Mouse (Mus musculus) liver, postnatal 0 days (tissue): ENCODE results near the gene Camp.

Experiments used
- CTCF ChIP-seq: sonication (generic); IDR thresholded peaks from 2 replicates; pipeline ENCODE4 v1.5.1; 2016; ENCODE audit warnings: antibody characterized with exemption, low read depth
- EP300 ChIP-seq: IDR thresholded peaks from 2 replicates; pipeline ENCODE4 v1.6.1; 2016; ENCODE audit warnings: antibody characterized with exemption, low read depth, mild to moderate bottlenecking

DNA sequence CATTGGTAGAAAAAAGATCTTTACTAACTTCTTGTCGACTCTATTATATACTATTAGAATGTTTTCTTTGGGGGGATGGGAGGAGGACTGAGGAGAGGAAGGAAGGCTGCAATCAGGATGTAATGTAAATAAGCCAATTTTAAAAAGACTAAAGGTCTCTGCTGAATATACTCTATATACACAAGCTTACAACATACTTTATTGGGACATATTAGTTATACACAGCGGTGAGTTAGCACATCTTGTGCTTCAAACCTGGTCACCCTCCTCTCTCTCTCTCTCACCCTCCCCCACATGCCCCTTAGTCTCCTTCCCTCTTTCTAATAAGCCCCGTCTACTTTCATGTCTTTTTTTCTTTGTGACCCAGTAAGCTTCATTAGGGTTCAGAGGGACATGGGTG lies 41.5 kb downstream of the Camp start:
- TF ChIP-seq CTCF = no peak
- peak; percentile 60; the same call in 1 of the 2 replicates for TF ChIP-seq EP300
